Mouse (Mus musculus) heart, embryonic 14.5 days (tissue): ENCODE measurements at regions not wholly inside any gene's neighbourhood (a gene's known extent, or its start where the extent isn't known, plus 50 kb on each side); places are given as distances from the start of the nearest gene placed in this dataset.

Source experiments
- ATAC-seq: fragments of 200-750 bp; cut with Nextera tagmentation; 2 replicates; pipeline ENCODE4 v1.8.0; 2017; ENCODE audit warnings: low read depth, moderate TSS enrichment; ENCODE audit not compliant: insufficient number of reproducible peaks, insufficient read depth, low FRiP score
- H3K27ac ChIP-seq, 2 experiments: fragments of 200-500 bp in 1 of 2; fragments of 300-500 bp in 1 of 2; sonication (generic) in 1 of 2; replicated peaks in 1 of 2; 2 replicates each; pipeline ENCODE4 v1.5.1; 2012 to 2014; ENCODE audit warnings: low read depth in 2 of 2, low read length in 2 of 2, control low read depth in 1 of 2, mild to moderate bottlenecking in 1 of 2, mixed read lengths in 1 of 2; ENCODE audit not compliant: control insufficient read depth in 1 of 2, insufficient read depth in 1 of 2
- H3K27me3 ChIP-seq: fragments of 300-500 bp; sonication (generic); 2 replicates; pipeline ENCODE4 v1.6.1; 2014; ENCODE audit warnings: mild to moderate bottlenecking, low read length, control low read depth; ENCODE audit not compliant: control insufficient read depth, insufficient read depth
- H3K36me3 ChIP-seq: fragments of 300-500 bp; sonication (generic); 2 replicates; pipeline ENCODE4 v1.6.1; 2014; ENCODE audit warnings: mild to moderate bottlenecking, control low read depth, low read length, mixed read lengths; ENCODE audit not compliant: control insufficient read depth, insufficient read depth
- H3K4me1 ChIP-seq, 2 experiments: fragments of 200-500 bp in 1 of 2; fragments of 300-500 bp in 1 of 2; sonication (generic) in 1 of 2; 2 replicates each; pipeline ENCODE4 v1.6.1; 2012 to 2014; ENCODE audit warnings: low read length in 2 of 2, control low read depth in 1 of 2, mixed read lengths in 1 of 2; ENCODE audit not compliant: control insufficient read depth in 2 of 2, insufficient read depth in 2 of 2
- H3K4me2 ChIP-seq: fragments of 300-500 bp; sonication (generic); 2 replicates; pipeline ENCODE4 v1.6.1; 2014; ENCODE audit warnings: mild to moderate bottlenecking, low read length
- H3K4me3 ChIP-seq, 2 experiments: fragments of 200-500 bp in 1 of 2; fragments of 300-500 bp in 1 of 2; sonication (generic) in 1 of 2; 2 replicates each; pipeline ENCODE4 v1.5.1; 2012 to 2014; ENCODE audit warnings: low read length in 2 of 2, mild to moderate bottlenecking in 2 of 2, control low read depth in 1 of 2, low read depth in 1 of 2, moderate library complexity in 1 of 2; ENCODE audit not compliant: control insufficient read depth in 1 of 2, insufficient read depth in 1 of 2
- H3K9ac ChIP-seq: fragments of 300-500 bp; sonication (generic); 2 replicates; pipeline ENCODE4 v1.6.1; 2014; ENCODE audit warnings: mild to moderate bottlenecking, low read length
- H3K9me3 ChIP-seq: fragments of 300-500 bp; sonication (generic); 2 replicates; pipeline ENCODE4 v1.6.1; 2016; ENCODE audit warnings: low read length, control low read depth; ENCODE audit not compliant: control insufficient read depth
- WGBS: fragments of 180-500 bp; shearing (Covaris S2); extraction: QIAGEN DNeasy Blood & Tissue Kit; methylation state at CpG from one replicate; pipeline ENCODE4 v1.1.7; 2014; 5-methylcytosine and 5-hydroxymethylcytosine counted together

DNA sequence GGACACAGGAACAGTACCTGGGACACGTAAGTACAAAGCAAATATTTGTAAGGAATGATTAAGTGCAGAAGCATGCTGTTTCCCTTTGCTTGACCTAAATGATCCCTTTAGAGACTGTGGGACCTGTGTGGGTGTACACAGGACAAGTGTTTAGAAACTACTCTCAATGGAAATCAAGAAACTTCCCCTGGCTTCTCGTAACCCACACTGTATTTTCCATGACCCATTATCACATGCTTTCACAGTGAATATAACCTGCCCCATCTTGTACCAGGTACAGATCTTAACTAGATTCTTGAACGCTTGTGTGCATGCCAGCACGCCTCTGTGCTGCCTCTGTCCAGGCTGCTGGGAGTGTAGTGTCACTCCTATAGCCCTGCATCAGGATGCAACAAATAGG is 177.8 kb upstream of the Ahr start:
- Histone ChIP-seq H3K4me2 (no peak overlapping the region), H3K4me3 (no peak overlapping the region), H3K9ac (no peak overlapping the region), H3K27me3 (no peaks in the 10 kb centered on the region), H3K27ac (no peak overlapping the region), H3K4me1 (no peaks in the 10 kb centered on the region), H3K9me3 (no peaks in the 10 kb centered on the region), H3K36me3 (no peaks in the 10 kb centered on the region)
- WGBS: 78% methylated on average over 4 of the region's 4 CpGs
- ATAC-seq: no peak

DNA sequence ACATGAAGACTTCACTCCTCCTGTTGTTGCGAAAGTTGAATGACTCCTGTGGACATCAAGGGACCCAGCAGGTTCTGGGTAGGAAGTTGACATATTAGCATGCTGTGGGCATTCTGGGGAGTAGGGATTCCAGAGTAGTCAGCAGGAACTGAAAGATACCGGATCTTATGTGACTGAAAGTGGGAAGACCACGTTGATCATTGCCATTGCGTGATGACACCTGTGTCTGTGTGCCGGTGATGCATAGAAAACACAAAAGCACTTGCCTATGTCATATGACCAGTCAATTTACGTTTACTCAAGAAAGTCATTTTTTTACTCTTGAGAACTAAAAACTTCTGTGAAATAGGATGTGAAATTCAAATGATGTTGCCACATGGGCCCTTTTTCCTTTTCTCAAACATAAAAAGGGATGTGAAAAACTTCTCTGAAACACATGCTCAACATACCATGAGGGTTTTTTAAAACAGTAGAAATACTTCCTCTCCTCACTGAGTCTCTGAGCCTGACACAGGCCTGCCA is 176.8 kb upstream of the Ahr start:
- 86% methylated on average over 6 of the region's 6 CpGs for WGBS
- Histone ChIP-seq H3K9ac (no peak overlapping the region), H3K4me1 (no peaks in the 10 kb centered on the region), H3K4me2 (no peak overlapping the region), H3K4me3 (no peak overlapping the region), H3K36me3 (no peaks in the 10 kb centered on the region), H3K9me3 (no peaks in the 10 kb centered on the region), H3K27ac (no peak overlapping the region), H3K27me3 (no peaks in the 10 kb centered on the region)
- ATAC-seq: no peak

DNA sequence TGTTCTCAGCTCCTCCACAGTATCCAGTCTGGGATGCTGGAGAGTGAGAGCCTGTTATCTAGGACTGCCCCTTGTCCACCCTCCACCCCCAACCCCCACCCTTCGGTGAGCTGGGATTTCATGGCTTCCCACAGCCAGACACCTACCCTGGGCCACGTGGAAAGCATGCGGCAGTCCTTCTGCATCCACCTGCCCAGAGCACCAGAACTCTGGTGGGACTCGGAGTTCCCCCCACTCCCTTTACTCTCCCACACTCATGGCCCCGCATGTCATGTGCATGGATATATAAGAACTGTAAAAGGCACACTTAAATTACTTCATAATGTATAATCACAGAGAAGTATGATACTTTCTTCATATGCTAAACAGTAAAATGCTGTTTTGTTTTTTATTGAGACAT is 175.5 kb upstream of the Ahr start:
- no peak overlapping the region for H3K27ac ChIP-seq
- ATAC-seq: no peak
- H3K27me3 ChIP-seq: no peaks in the 10 kb centered on the region
- H3K9me3 ChIP-seq: no peaks in the 10 kb centered on the region
- 60% methylated on average over 5 of the region's 5 CpGs for WGBS
- no peak overlapping the region for H3K9ac ChIP-seq
- H3K4me3 ChIP-seq: no peak overlapping the region
- H3K4me2 ChIP-seq: no peak overlapping the region
- no peaks in the 10 kb centered on the region for H3K4me1 ChIP-seq
- H3K36me3 ChIP-seq: no peaks in the 10 kb centered on the region

DNA sequence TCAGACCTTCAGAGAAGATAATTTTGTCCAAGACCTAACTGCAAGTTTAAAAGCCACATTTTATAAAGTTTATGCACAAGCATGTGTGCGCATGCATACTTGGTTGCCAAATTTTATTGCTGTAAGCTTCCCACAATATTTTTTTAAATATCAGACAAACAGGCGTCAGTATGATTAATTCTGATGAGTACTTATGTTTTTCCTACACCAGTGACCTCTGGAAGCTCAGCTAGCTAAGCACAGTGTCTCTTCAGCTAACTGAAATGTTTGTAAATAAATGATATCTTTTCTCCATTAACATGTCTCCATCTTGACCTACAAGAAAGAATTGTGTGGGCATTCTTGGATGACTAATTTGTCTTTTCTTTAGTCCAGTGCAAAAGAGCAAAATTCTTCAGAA is 168.6 kb upstream of the Ahr start:
- H3K27ac ChIP-seq: no peak overlapping the region
- no peaks in the 10 kb centered on the region for H3K36me3 ChIP-seq
- no peaks in the 10 kb centered on the region for H3K4me1 ChIP-seq
- no peak for ATAC-seq
- no peak overlapping the region for H3K4me2 ChIP-seq
- no peaks in the 10 kb centered on the region for H3K9me3 ChIP-seq
- no peak overlapping the region for H3K9ac ChIP-seq
- H3K27me3 ChIP-seq: no peaks in the 10 kb centered on the region
- 79% methylated on average over 2 of the region's 2 CpGs for WGBS
- H3K4me3 ChIP-seq: no peak overlapping the region

DNA sequence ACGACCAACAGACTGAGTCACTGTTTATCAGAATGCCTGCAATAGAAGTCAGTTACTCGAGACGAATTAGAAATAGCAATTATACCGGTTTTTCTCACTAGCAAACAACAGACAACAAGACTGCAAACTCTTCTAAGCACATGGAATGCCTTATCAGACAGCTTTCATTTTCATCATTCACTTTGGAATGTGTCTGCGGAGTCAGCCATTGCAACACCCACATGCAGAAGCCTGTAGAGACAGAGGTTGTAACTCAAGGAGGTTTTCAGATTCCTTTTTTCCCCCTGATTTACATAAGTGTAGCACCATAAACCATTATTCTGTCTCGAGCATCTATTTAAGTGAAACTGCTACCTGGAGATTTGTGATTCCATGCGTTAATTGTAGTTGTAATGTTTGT is 167.8 kb upstream of the Ahr start:
- Histone ChIP-seq H3K27ac (no peak overlapping the region), H3K4me1 (no peaks in the 10 kb centered on the region), H3K9ac (no peak overlapping the region), H3K27me3 (no peaks in the 10 kb centered on the region), H3K9me3 (no peaks in the 10 kb centered on the region), H3K4me2 (no peak overlapping the region), H3K36me3 (no peaks in the 10 kb centered on the region), H3K4me3 (no peak overlapping the region)
- WGBS: 45% methylated on average over 7 of the region's 7 CpGs
- ATAC-seq: no peak

DNA sequence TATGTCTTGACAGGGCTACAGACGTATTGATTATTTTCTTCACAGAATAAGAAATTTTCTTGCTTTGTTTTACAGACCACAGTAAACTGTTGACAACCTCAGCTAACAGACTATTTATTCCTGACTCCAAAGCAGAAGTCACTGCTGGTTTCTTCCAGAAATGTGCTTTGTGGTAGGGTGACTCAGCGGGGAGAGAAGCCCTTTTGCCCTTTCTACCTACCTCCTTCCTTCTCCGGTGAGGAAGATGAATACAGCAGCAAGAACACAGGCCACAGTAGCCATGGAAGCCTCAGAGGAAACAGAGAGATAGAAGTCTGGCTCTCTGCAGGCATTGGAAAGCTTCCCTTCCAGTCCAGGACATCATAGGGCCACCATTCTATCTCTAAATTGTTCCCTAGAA is 159.4 kb upstream of the Ahr start:
- no peak overlapping the region for H3K4me3 ChIP-seq
- no peak for ATAC-seq
- no peak overlapping the region for H3K4me2 ChIP-seq
- no peaks in the 10 kb centered on the region for H3K4me1 ChIP-seq
- no peaks in the 10 kb centered on the region for H3K9me3 ChIP-seq
- no peak overlapping the region for H3K27ac ChIP-seq
- H3K9ac ChIP-seq: no peak overlapping the region
- no peaks in the 10 kb centered on the region for H3K27me3 ChIP-seq
- WGBS: 67% methylated on average over 3 of the region's 3 CpGs
- H3K36me3 ChIP-seq: no peaks in the 10 kb centered on the region

DNA sequence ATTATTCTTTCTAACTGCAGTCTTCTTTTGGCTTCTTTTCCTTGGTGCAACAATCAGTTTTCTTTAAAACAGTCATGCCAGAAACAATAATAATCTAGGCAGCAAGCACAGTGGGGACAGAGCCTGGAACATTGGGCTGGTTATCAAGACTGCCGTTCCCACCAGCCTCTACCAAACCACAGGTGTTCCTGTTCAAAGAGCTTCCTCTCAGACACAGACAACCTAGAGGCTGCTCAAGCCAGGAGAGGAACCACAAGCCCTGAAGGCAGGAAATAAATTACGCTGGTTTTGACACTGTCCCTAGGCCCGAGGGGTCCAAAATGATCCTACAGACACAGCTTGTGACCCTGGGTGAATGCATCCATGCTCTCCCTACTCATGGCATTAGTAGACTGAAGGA is 156.1 kb upstream of the Ahr start:
- Histone ChIP-seq H3K27ac (no peak overlapping the region), H3K9me3 (no peaks in the 10 kb centered on the region), H3K4me1 (no peaks in the 10 kb centered on the region), H3K9ac (no peak overlapping the region), H3K4me2 (no peak overlapping the region), H3K36me3 (no peaks in the 10 kb centered on the region), H3K4me3 (no peak overlapping the region), H3K27me3 (no peaks in the 10 kb centered on the region)
- WGBS: 70% methylated on average over 3 of the region's 3 CpGs
- no peak for ATAC-seq

DNA sequence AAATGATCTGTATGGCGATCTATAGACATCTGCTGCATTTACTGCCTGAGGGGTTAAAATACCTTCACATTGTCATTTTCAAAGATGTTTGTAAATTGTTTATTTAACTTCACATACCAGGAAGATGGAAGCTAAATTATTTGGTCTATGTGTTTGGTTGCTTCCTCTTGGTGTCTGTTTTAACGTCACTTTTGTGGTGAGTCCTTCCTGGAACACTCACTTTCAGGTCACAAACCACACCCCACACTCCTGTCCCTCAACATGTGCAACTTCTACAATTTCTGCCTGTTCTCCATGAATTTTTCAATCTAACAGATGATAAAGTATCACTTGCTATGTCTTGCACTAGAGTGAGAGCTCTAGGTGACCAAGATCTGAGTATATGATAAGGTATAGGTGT is 151.4 kb upstream of the Ahr start:
- Histone ChIP-seq H3K27ac (no peak overlapping the region), H3K9ac (no peak overlapping the region), H3K36me3 (no peaks in the 10 kb centered on the region), H3K4me1 (no peaks in the 10 kb centered on the region), H3K4me3 (no peak overlapping the region), H3K9me3 (no peaks in the 10 kb centered on the region), H3K4me2 (no peak overlapping the region), H3K27me3 (no peaks in the 10 kb centered on the region)
- no peak for ATAC-seq
- WGBS: 91% methylated on average over 2 of the region's 2 CpGs
